Mouse (Mus musculus) heart, postnatal 0 days (tissue): ENCODE data around the gene Klc2. TPM values are rescaled to one million over a fixed set of nuclear protein-coding genes. Genes with fewer than 3 reads are reported as not detected.

ENCODE experiments used
- ATAC-seq: fragments of 200-750 bp; cut with Nextera tagmentation; 2 replicates; pipeline ENCODE4 v1.8.0; 2017; ENCODE audit warnings: low read depth, moderate number of reproducible peaks, moderate library complexity; ENCODE audit not compliant: insufficient read depth
- DNase-seq: peaks from one replicate; pipeline ENCODE4 v3.0.0-alpha.2; 2016; ENCODE audit warnings: low spot score
- H3K27ac ChIP-seq: fragments of 300-500 bp; sonication (generic); 2 replicates; pipeline ENCODE4 v1.5.1; 2014; ENCODE audit warnings: low read depth, mild to moderate bottlenecking
- H3K27me3 ChIP-seq: fragments of 300-500 bp; sonication (generic); 2 replicates; pipeline ENCODE4 v1.6.1; 2014; ENCODE audit warnings: low read length, mixed read lengths; ENCODE audit not compliant: control insufficient read depth, insufficient read depth
- H3K36me3 ChIP-seq: fragments of 300-500 bp; sonication (generic); replicated peaks from 2 replicates; pipeline ENCODE4 v1.6.1; 2014; ENCODE audit warnings: low read length, mixed read lengths; ENCODE audit not compliant: control insufficient read depth, insufficient read depth
- H3K4me1 ChIP-seq: fragments of 300-500 bp; sonication (generic); 2 replicates; pipeline ENCODE4 v1.6.1; 2014; ENCODE audit warnings: antibody characterized with exemption; ENCODE audit not compliant: control insufficient read depth, insufficient read depth
- H3K4me2 ChIP-seq: fragments of 300-500 bp; sonication (generic); 2 replicates; pipeline ENCODE4 v1.6.1; 2014; ENCODE audit warnings: low read depth, mild to moderate bottlenecking, low read length, moderate library complexity
- H3K4me3 ChIP-seq: fragments of 300-500 bp; sonication (generic); 2 replicates; pipeline ENCODE4 v1.5.1; 2014; ENCODE audit warnings: low read depth, low read length
- H3K9ac ChIP-seq: fragments of 300-500 bp; sonication (generic); replicated peaks from 2 replicates; pipeline ENCODE4 v1.6.1; 2014; ENCODE audit warnings: low read depth, low read length, mixed read lengths
- H3K9me3 ChIP-seq: fragments of 300-500 bp; sonication (generic); replicated peaks from 2 replicates; pipeline ENCODE4 v1.6.1; 2016; ENCODE audit warnings: low read length; ENCODE audit not compliant: control insufficient read depth
- CTCF ChIP-seq: IDR thresholded peaks from 2 replicates; pipeline ENCODE4 v1.5.1; 2016; ENCODE audit warnings: antibody characterized with exemption, control low read depth, low read depth
- EP300 ChIP-seq: IDR thresholded peaks from 2 replicates; pipeline ENCODE4 v1.6.1; 2016; ENCODE audit warnings: antibody characterized with exemption, low read depth
- WGBS: fragments of 180-500 bp; shearing (Covaris S2); extraction: QIAGEN DNeasy Blood & Tissue Kit; methylation state at CpG from one replicate; pipeline ENCODE4 v1.1.7; 2014; 5-methylcytosine and 5-hydroxymethylcytosine counted together
- polyA plus RNA-seq: library from polyadenylated mRNA; unstranded; fragments of >200 nt; fragmentation: Nextera tagmentation; extraction: Ambion mirVana; gene quantifications from 2 replicates; pipeline ENCODE4 v1.2.1, GENCODE M21; 2015
- total RNA-seq: library from RNA; depleted of rRNA; stranded (reverse); fragments of >200 nt; gene quantifications from 2 replicates; pipeline ENCODE4 v1.2.3, GENCODE M21; 2014; ENCODE audit warnings: low replicate concordance

The Klc2 gene
- total and polyA plus RNA-seq, 2 experiments from 2014 or later: 17.5 to 44.5 TPM

GRCm38 (mm10) chr19:5067040-5067799 is 51.1 kb downstream of the Klc2 start:
- WGBS: 10% methylated on average over 15 of the region's 15 CpGs
- DNase-seq: no peak

DNA sequence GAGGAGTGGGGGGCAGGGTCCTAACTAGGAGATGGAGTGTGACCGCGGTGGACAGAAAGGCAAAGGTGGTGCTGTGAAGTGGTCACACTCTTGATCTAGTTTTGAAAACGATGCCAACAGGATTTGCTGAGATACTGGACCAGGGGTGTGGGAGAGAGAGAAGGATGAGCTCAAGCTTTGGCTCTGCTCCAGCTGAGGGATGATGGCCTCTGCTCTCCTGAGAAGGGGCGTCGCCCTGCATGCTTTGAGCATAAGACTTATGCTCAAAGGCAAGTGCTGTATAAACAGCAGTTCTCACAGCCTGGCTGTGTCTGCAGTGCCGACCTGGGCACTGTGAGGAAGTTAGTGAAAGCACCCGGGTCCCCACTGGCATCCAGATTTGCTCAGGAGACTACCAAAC is 53.3 kb downstream of the Klc2 start:
- Histone ChIP-seq H3K4me3 (no peak overlapping the region), H3K9ac (no peak overlapping the region), H3K9me3 (no peaks in the 10 kb centered on the region), H3K4me2 (no peak overlapping the region), H3K4me1 (peaks cover 20% of the 10 kb centered on the region), H3K36me3 (no peaks in the 10 kb centered on the region), H3K27me3 (peaks cover 27% of the 10 kb centered on the region), H3K27ac (no peak overlapping the region)
- 46% methylated on average over 7 of the region's 7 CpGs for WGBS
- no peak for TF ChIP-seq CTCF
- TF ChIP-seq EP300: no peak
- ATAC-seq: no peak
- DNase-seq: no peak

More at GRCm38 (mm10) chr19:5067040-5067799, 51.1 kb downstream of the Klc2 start:
- H3K9ac ChIP-seq: 0 out of 2 replicates have a peak overlapping the region, but pooled peaks have one; percentile 56
- peak overlapping the region; percentile 53 for H3K4me3 ChIP-seq
- peak overlapping the region; percentile 66 for H3K27ac ChIP-seq
- peaks cover 38% of the 10 kb centered on the region for H3K27me3 ChIP-seq
- H3K36me3 ChIP-seq: no peaks in the 10 kb centered on the region
- ATAC-seq: no peak
- no peaks in the 10 kb centered on the region for H3K9me3 ChIP-seq
- H3K4me1 ChIP-seq: peaks cover 21% of the 10 kb centered on the region
- peak overlapping the region; percentile 89 for H3K4me2 ChIP-seq
- TF ChIP-seq CTCF (no peak), EP300 (no peak)

GRCm38 (mm10) chr19:5062446-5062845 is 55.9 kb downstream of the Klc2 start:
- Histone ChIP-seq H3K4me3 (no peak overlapping the region), H3K27ac (no peak overlapping the region), H3K9me3 (no peaks in the 10 kb centered on the region), H3K4me2 (no peak overlapping the region), H3K36me3 (no peaks in the 10 kb centered on the region), H3K4me1 (peaks cover 24% of the 10 kb centered on the region), H3K9ac (no peak overlapping the region), H3K27me3 (peaks cover 6% of the 10 kb centered on the region; the same call in 1 of the 2 replicates)
- ATAC-seq (no peak), DNase-seq (no peak)
- 58% methylated on average over 6 of the region's 6 CpGs for WGBS
- no peak for TF ChIP-seq EP300
- no peak for TF ChIP-seq CTCF

DNA sequence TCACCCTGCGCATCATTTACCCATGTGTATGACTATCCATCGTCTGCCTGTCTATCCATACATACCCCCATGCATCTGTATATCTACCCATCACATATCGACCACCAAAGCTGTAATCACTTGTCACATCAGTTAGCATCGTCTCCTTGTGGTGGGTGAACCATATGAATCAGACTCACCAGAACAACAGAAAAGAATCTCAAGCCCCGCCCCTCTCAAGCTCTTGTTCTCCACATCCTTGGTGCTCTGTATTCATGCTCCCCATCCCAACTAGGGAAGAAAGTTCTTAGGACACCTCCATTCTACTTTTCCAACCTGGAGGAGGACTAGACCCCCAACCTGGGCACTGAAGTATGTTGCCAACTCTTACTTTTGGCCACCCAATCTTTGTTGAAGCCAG is 56.3 kb downstream of the Klc2 start:
- 75% methylated on average over 5 of the region's 5 CpGs for WGBS
- Histone ChIP-seq H3K27ac (no peak overlapping the region), H3K9me3 (no peaks in the 10 kb centered on the region), H3K36me3 (no peaks in the 10 kb centered on the region), H3K9ac (no peak overlapping the region), H3K4me1 (peaks cover 19% of the 10 kb centered on the region), H3K27me3 (peaks cover 4% of the 10 kb centered on the region; the same call in 1 of the 2 replicates), H3K4me2 (no peak overlapping the region), H3K4me3 (no peak overlapping the region)
- DNase-seq (no peak), ATAC-seq (no peak)
- TF ChIP-seq CTCF: no peak
- no peak for TF ChIP-seq EP300

- 44% methylated on average over 5 of the region's 5 CpGs for WGBS
- Histone ChIP-seq H3K27me3 (no peaks in the 10 kb centered on the region), H3K36me3 (no peaks in the 10 kb centered on the region), H3K4me1 (peaks cover 16% of the 10 kb centered on the region; the same call in 1 of the 2 replicates), H3K27ac (0 out of 2 replicates have a peak overlapping the region, but pooled peaks have one; percentile 12), H3K4me3 (no peak overlapping the region), H3K4me2 (no peak overlapping the region), H3K9me3 (no peaks in the 10 kb centered on the region), H3K9ac (no peak overlapping the region)
- ATAC-seq (no peak), DNase-seq (no peak)
- TF ChIP-seq EP300 (no peak), CTCF (no peak)
Observed at GRCm38 (mm10) chr19:5060365-5061330, 57.7 kb downstream of the Klc2 start.
